Mouse (Mus musculus) small intestine, adult 2 months (tissue): ENCODE data around the gene Ralgps2.

Experiments
- CTCF ChIP-seq: fragments of 200-500 bp; IDR thresholded peaks from 2 replicates; pipeline ENCODE4 v1.5.1; 2012; ENCODE audit warnings: low read depth, mild to moderate bottlenecking, control low read depth, inconsistent platforms, low read length, moderate library complexity, mixed read lengths; ENCODE audit not compliant: insufficient replicate concordance, insufficient read length; ENCODE audit errors: extremely low read depth
- POLR2A ChIP-seq: fragments of 200-500 bp; IDR thresholded peaks from 2 replicates; pipeline ENCODE4 v1.6.1; 2012; ENCODE audit warnings: low read depth, mild to moderate bottlenecking, control low read depth, inconsistent platforms, low read length, moderate library complexity

DNA sequence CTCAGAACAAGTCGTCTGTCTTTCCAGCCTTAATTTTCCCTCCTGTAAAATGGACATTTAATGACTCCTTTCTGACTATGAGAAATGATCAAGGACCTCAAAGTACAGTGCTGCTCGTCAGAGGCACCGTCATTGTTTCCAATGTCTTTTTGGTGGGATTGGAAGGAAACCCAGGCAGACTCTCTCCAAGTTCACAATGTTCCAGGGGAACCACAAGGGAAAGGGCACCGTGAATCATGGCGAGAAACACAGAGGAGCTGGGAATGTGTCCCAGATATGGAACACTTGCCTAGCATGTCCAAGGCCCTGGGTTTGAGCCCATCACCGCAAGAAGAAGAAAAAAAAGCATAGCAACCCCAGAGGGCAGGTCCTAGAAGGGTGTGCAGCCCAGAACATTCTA lies 176.1 kb downstream of the Ralgps2 start:
- TF ChIP-seq CTCF (no peak), POLR2A (no peak)
